Comparison of ENCODE assay signal across 24 mouse cellular contexts in genomic region chr6:147127239-147127638, GRCm38 (mm10). TPM values are rescaled to one million over a fixed set of nuclear protein-coding genes. Genes with fewer than 3 reads are reported as not detected.
"Had no signal": no experiment of that assay in that cellular context is flagged by ENCODE, and none has a peak within 500 bp of the region (broad histone marks: within the 10 kb centered on the region; RNA-seq: fewer than 3 reads in every experiment).

No protein-coding gene starts in this region.

- H3K4me3 ChIP-seq: left cerebral cortex, adult 2 months; limb, embryonic 12.5 days; midbrain, embryonic 12.5 days; midbrain, embryonic 15.5 days; neural tube, embryonic 12.5 days; neural tube, embryonic 15.5 days; stomach, embryonic 15.5 days had no signal

- H3K4me2 ChIP-seq: limb, embryonic 12.5 days; liver, embryonic 11.5 days; lung, embryonic 14.5 days; midbrain, embryonic 12.5 days; midbrain, embryonic 15.5 days; neural tube, embryonic 12.5 days; neural tube, embryonic 15.5 days; stomach, embryonic 15.5 days had no signal

- H3K27ac ChIP-seq: kidney, postnatal 0 days; left cerebral cortex, adult 2 months; limb, embryonic 12.5 days; liver, embryonic 14.5 days; macrophage; midbrain, embryonic 12.5 days; midbrain, embryonic 15.5 days; neural tube, embryonic 12.5 days; neural tube, embryonic 15.5 days; stomach, embryonic 15.5 days had no signal

- H3K9me3 ChIP-seq: limb, embryonic 12.5 days; midbrain, embryonic 12.5 days; neural tube, embryonic 12.5 days; neural tube, embryonic 15.5 days; stomach, embryonic 15.5 days had no signal

- DNase-seq: kidney, adult 8-10 months; kidney, postnatal 25 days; layer of hippocampus, postnatal 36 days; liver, postnatal 0 days; lung, embryonic 14.5 days; retina, postnatal 1 day; right cerebral cortex, postnatal 25 days; spleen, adult 18-20 months; thymus, adult 2 months; thymus, postnatal 14 days; thymus, postnatal 4 days had no signal

- H3K36me3 ChIP-seq: limb, embryonic 12.5 days; midbrain, embryonic 12.5 days; midbrain, embryonic 15.5 days; neural tube, embryonic 12.5 days; neural tube, embryonic 15.5 days; stomach, embryonic 15.5 days had no signal

- ATAC-seq: liver, postnatal 0 days; lung, postnatal 0 days; midbrain, embryonic 15.5 days had no signal

- H3K27me3 ChIP-seq: limb, embryonic 12.5 days; midbrain, embryonic 12.5 days; midbrain, embryonic 15.5 days; neural tube, embryonic 12.5 days; neural tube, embryonic 15.5 days; stomach, embryonic 15.5 days had no signal

- H3K9ac ChIP-seq: limb, embryonic 12.5 days; liver, embryonic 14.5 days; liver, postnatal 0 days; lung, embryonic 14.5 days; midbrain, embryonic 12.5 days; midbrain, embryonic 15.5 days; neural tube, embryonic 12.5 days; neural tube, embryonic 15.5 days; stomach, embryonic 15.5 days had no signal

- H3K4me1 ChIP-seq: limb, embryonic 12.5 days; midbrain, embryonic 12.5 days; midbrain, embryonic 15.5 days; neural tube, embryonic 12.5 days; neural tube, embryonic 15.5 days; stomach, embryonic 15.5 days had no signal

RNA-seq across cellular contexts. Expression of gene Mansc4, which starts 40.4 kb away (rescaled TPM):
- total RNA-seq: left cerebral cortex, adult 2 months; megakaryocyte, adult 5-6 weeks had no signal
- polyA plus RNA-seq: liver, embryonic 14.5 days; liver, postnatal 0 days; macrophage had no signal
